Mouse (Mus musculus) stomach, postnatal 0 days (tissue): Measurements from ENCODE around the gene Klrb1.
"Not testable (repeated sequence)": the region's sequence is repeated elsewhere in the genome, so short reads cannot be mapped to it uniquely, and the experiment has no call there.

Source experiments
- CTCF ChIP-seq: IDR thresholded peaks from 2 replicates; pipeline ENCODE4 v1.5.1; 2016; ENCODE audit warnings: antibody characterized with exemption, low read depth, mild to moderate bottlenecking, moderate library complexity
- EP300 ChIP-seq: optimal IDR thresholded peaks from 2 replicates; pipeline ENCODE3; 2016; ENCODE audit warnings: antibody characterized with exemption

GRCm38 (mm10) chr6:128754748-128755401 lies 32.0 kb upstream of the Klrb1 start:
- TF ChIP-seq EP300, CTCF: not testable (repeated sequence)
